Mouse (Mus musculus) heart, adult 2 months (tissue): ENCODE results near the gene Fchsd2.

Source experiments
- EP300 ChIP-seq: fragments of 200-500 bp; IDR thresholded peaks from 2 replicates; pipeline ENCODE4 v1.6.1; 2011; ENCODE audit warnings: low read depth, low read length, control low read depth; ENCODE audit not compliant: insufficient read depth
- POLR2A ChIP-seq: fragments of 200-500 bp; IDR thresholded peaks from 2 replicates; pipeline ENCODE4 v1.6.1; 2011; ENCODE audit warnings: mild to moderate bottlenecking, low read depth, low read length, control low read depth; ENCODE audit not compliant: insufficient read depth

GRCm38 (mm10) chr7:101232716-101233115, 140.1 kb downstream of the Fchsd2 start:
- TF ChIP-seq POLR2A = no peak
- no peak for TF ChIP-seq EP300
